Mouse (Mus musculus) heart, adult 2 months (tissue): ENCODE measurements at regions not wholly inside any gene's neighbourhood (a gene's known extent, or its start where the extent isn't known, plus 50 kb on each side); places are given as distances from the start of the nearest gene placed in this dataset.
"Not testable (repeated sequence)": the region's sequence is repeated elsewhere in the genome, so short reads cannot be mapped to it uniquely, and the experiment has no call there.

Experiments used
- DNase-seq, 2 experiments: peaks; one replicate each; pipeline ENCODE4 v3.0.0; 2021
- H3K27ac ChIP-seq: fragments of 200-600 bp; 2 replicates; pipeline ENCODE4 v1.8.1; 2022
- H3K27me3 ChIP-seq: fragments of 200-500 bp; 2 replicates; pipeline ENCODE4 v1.6.1; 2012; ENCODE audit warnings: mild to moderate bottlenecking, low read length, inconsistent platforms, mixed read lengths; ENCODE audit not compliant: control insufficient read depth, insufficient read depth
- H3K36me3 ChIP-seq: fragments of 200-500 bp; 2 replicates; pipeline ENCODE4 v1.6.1; 2012; ENCODE audit warnings: low read length, inconsistent platforms; ENCODE audit not compliant: control insufficient read depth, insufficient read depth
- H3K4me1 ChIP-seq: fragments of 200-500 bp; 2 replicates; pipeline ENCODE4 v1.6.1; 2011; ENCODE audit warnings: low read length; ENCODE audit not compliant: control insufficient read depth, insufficient read depth
- H3K4me3 ChIP-seq: fragments of 200-600 bp; 2 replicates; pipeline ENCODE4 v1.8.1; 2022
- H3K79me2 ChIP-seq: fragments of 200-500 bp; replicated peaks from 2 replicates; pipeline ENCODE4 v1.6.1; 2012; ENCODE audit warnings: mild to moderate bottlenecking, inconsistent platforms, low read length, moderate library complexity, mixed read lengths; ENCODE audit not compliant: control insufficient read depth, insufficient read depth
- H3K9ac ChIP-seq: fragments of 200-500 bp; 2 replicates; pipeline ENCODE4 v1.6.1; 2012; ENCODE audit warnings: low read depth, mild to moderate bottlenecking, control low read depth, inconsistent platforms, low read length, mixed read lengths
- CTCF ChIP-seq: fragments of 200-600 bp; IDR thresholded peaks from 2 replicates; pipeline ENCODE4 v1.8.1; 2022; ENCODE audit warnings: antibody characterized with exemption, mild to moderate bottlenecking, moderate library complexity
- EP300 ChIP-seq: fragments of 200-500 bp; IDR thresholded peaks from 2 replicates; pipeline ENCODE4 v1.6.1; 2011; ENCODE audit warnings: low read depth, low read length, control low read depth; ENCODE audit not compliant: insufficient read depth
- POLR2A ChIP-seq: fragments of 200-500 bp; IDR thresholded peaks from 2 replicates; pipeline ENCODE4 v1.6.1; 2011; ENCODE audit warnings: mild to moderate bottlenecking, low read depth, low read length, control low read depth; ENCODE audit not compliant: insufficient read depth
- WGBS: fragments of 180-500 bp; shearing (Covaris S2); methylation state at CpG from one replicate; pipeline ENCODE4 v1.1.7; 2018; 5-methylcytosine and 5-hydroxymethylcytosine counted together
- intact Hi-C: fragments of 180-260 bp; cut with DNase I; formaldehyde crosslinking; loops from one replicate; pipeline ENCODE4 v1.15.1; 2025

DNA sequence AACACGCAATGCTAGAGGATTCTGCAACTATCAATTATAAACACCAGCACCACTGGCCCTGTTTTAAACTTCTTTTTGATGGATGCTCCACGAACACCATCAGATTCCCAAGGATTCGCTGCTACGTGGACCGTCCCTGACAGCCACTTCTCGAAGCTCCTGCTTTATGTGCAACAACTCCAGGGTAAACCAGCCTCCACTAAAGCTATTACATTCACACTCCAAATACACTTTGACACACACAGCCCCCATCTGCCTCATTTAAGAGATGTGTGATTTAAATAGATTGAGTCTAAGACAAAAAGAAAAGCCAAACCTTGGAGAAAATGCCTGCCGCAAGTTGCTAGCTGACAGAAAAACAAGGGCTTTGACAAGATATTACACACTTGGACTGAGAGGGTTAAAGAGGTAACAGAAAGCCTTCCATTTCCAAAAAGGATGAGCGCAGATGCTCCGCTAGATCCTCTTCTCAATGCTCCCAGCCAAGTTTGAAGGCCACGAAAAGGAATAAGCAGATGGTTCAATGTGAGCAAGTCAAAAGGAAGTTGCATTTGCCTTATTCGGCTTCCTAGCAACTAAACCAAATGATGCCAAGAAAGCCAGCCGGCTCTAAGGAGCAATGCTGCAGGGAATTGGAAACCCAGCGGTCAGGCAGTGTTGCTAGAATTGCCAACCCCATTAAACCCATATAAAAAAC, 54.0 kb upstream of the Cnep1r1 start:
- WGBS = 80% methylated on average over 13 of the region's 13 CpGs

DNA sequence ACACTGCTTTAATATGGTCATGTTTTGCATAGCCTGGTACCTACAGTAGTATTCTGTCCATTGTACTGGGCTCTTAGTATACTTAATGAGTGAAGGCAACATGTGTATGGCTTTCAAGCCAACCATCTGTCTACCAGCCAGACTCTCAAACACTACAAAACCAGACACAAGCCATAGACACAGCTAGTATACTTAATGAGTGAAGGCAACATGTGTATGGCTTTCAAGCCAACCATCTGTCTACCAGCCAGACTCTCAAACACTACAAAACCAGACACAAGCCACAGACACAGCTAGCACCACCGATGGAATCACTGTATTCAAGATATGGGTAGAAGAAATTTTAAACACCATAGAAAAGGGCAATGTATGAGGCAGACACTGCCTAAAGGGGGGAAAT, 59.5 kb upstream of the Cnep1r1 start:
- intact Hi-C loops, H3K36me3 ChIP-seq, H3K27ac ChIP-seq, H3K4me3 ChIP-seq, H3K79me2 ChIP-seq, H3K9ac ChIP-seq, H3K4me1 ChIP-seq, DNase-seq, H3K27me3 ChIP-seq: not testable (repeated sequence)
- 74% methylated on average over 1 of the region's 1 CpGs for WGBS

More for the DNA sequence above, 54.0 kb upstream of the Cnep1r1 start:
- Histone ChIP-seq H3K36me3 (no peaks in the 10 kb centered on the region), H3K4me1 (no peaks in the 10 kb centered on the region), H3K27ac (no peak overlapping the region), H3K27me3 (no peaks in the 10 kb centered on the region; the same call in 1 of the 2 replicates), H3K4me3 (no peak overlapping the region), H3K79me2 (no peaks in the 10 kb centered on the region), H3K9ac (no peak overlapping the region)
- no peak for DNase-seq
- TF ChIP-seq EP300 = no peak
- TF ChIP-seq POLR2A = no peak
- no peak for TF ChIP-seq CTCF
- intact Hi-C loops = no loop called here

DNA sequence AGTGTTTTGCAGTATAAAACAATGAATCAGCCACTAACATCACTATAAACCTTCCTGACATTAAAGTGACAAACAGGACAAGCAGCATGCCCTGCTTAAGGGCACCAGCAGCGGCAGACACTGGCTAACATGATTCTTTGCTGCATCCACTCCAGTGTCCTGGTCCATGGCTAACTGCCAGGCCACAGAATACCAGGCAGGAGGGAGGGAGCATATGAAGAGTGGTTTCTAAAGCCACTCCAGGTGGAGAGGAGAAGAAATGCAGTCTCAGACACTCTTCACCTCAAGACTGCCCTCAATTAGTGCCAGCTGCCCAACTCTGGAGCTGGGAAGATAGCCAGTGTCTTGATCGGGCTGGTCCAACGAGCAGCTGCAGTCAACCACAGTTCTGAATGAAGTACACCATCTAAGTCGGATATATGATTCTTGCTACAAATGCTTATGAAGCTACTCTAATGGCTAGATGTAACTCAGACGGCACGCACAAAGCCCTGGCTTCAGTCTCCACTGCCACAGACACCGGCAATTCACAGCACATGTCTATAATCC, 60.8 kb upstream of the Cnep1r1 start:
- Histone ChIP-seq H3K79me2 (no peaks in the 10 kb centered on the region), H3K27me3 (no peaks in the 10 kb centered on the region), H3K27ac (no peak overlapping the region), H3K9ac (no peak overlapping the region), H3K4me1 (no peaks in the 10 kb centered on the region), H3K4me3 (no peak overlapping the region), H3K36me3 (no peaks in the 10 kb centered on the region)
- intact Hi-C loops = no loop called here
- no peak for DNase-seq
- TF ChIP-seq POLR2A (no peak), CTCF (no peak), EP300 (no peak)
- WGBS = 86% methylated on average over 7 of the region's 7 CpGs

DNA sequence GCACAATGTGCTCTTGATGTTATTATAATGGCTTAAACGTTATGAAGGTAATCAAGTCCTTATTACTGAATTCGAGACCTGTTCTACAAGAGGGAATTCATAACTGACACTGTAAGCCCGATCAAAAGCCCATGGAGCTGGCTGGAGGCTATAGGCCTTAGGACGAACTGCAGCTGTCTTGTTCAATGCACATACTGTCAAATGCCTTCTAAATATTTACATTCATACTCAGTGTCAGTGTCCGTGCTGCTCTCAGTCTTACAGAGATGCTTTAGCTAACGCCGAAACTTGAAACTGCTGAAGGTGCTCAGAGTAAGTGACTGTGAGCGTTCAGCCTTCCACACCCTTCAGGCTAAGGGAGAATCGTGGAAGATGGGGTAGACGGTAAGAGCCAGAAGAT, 67.9 kb upstream of the Cnep1r1 start:
- no peak overlapping the region for H3K27ac ChIP-seq
- DNase-seq = no peak
- H3K36me3 ChIP-seq = no peaks in the 10 kb centered on the region
- intact Hi-C loops = no loop called here
- H3K4me3 ChIP-seq = no peak overlapping the region
- no peaks in the 10 kb centered on the region for H3K4me1 ChIP-seq
- H3K27me3 ChIP-seq = no peaks in the 10 kb centered on the region
- TF ChIP-seq POLR2A (no peak), EP300 (no peak), CTCF (no peak)
- 81% methylated on average over 10 of the region's 10 CpGs for WGBS
- no peak overlapping the region for H3K9ac ChIP-seq
- H3K79me2 ChIP-seq = no peaks in the 10 kb centered on the region

DNA sequence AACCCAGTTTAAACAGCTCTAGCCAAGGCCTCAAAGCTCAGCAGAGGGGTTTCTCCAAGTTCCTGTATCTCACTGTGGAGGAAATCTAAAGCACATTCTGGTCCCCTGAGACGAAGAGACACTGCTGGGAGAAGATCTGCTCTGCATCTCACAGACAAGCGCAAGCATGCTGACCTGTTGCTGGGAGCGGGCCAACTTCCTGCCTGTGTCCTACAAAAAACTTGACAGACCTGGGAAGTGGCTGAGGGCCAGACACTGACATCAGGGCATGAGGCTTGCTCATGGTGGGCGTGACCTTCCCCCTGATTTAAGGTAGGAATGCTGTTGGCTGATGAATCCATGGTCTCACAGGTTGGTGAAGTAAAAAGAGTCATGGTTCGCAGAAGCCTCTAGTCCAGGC, 69.5 kb upstream of the Cnep1r1 start:
- Histone ChIP-seq H3K9ac (no peak overlapping the region), H3K4me3 (no peak overlapping the region), H3K4me1 (no peaks in the 10 kb centered on the region), H3K27ac (no peak overlapping the region), H3K79me2 (no peaks in the 10 kb centered on the region), H3K27me3 (no peaks in the 10 kb centered on the region), H3K36me3 (no peaks in the 10 kb centered on the region)
- WGBS = 29% methylated on average over 5 of the region's 5 CpGs
- intact Hi-C loops = no loop called here
- peak; percentile 28 to 39 for DNase-seq
- TF ChIP-seq CTCF (no peak), EP300 (no peak), POLR2A (no peak)

DNA sequence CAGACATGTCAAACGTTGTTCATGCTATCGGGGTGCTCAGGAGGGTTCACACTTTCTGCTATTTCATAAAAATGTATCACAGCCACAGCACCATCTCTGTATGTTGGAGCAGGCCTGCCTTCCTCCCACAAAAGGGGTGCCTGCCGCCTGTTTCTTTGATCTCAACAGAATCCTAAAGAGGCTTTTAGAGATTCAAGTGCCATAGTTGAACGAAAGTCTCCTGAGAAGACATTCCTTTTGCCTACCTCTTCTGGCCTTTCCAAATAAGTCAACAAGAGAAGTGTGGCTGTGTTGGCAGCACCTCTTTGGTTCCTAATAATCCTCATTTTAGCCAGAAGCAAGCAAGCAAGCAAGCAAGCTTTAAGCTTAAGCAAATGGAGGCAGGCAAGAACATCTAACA, 72.6 kb upstream of the Cnep1r1 start:
- Histone ChIP-seq H3K9ac (no peak overlapping the region), H3K4me1 (no peaks in the 10 kb centered on the region), H3K36me3 (no peaks in the 10 kb centered on the region), H3K4me3 (no peak overlapping the region), H3K27me3 (no peaks in the 10 kb centered on the region), H3K79me2 (no peaks in the 10 kb centered on the region), H3K27ac (no peak overlapping the region)
- WGBS = 75% methylated on average over 4 of the region's 4 CpGs
- TF ChIP-seq POLR2A (no peak), EP300 (no peak), CTCF (no peak)
- DNase-seq = no peak
- intact Hi-C loops = no loop called here
